Mouse (Mus musculus) MEL (cell line): ENCODE data around the gene Zfp157. TPM values are rescaled to one million over a fixed set of nuclear protein-coding genes. Genes with fewer than 3 reads are reported as not detected.
"Not testable (repeated sequence)": the region's sequence is repeated elsewhere in the genome, so short reads cannot be mapped to it uniquely, and the experiment has no call there.

Experiments used
- DNase-seq: peaks from one replicate; pipeline ENCODE4 v3.0.0; 2011; ENCODE audit warnings: low read depth, low spot score
- H3K27ac ChIP-seq: 2 replicates; pipeline ENCODE4 v1.5.1; 2012; ENCODE audit warnings: low read depth, mild to moderate bottlenecking, control low read depth, low read length, moderate library complexity; ENCODE audit not compliant: control insufficient read depth
- H3K27me3 ChIP-seq, 2 experiments: fragments of 150-350 bp in 1 of 2; sonication (generic) in 1 of 2; 2 replicates each; pipeline ENCODE4 v1.6.1; 2012; ENCODE audit warnings: low read length in 2 of 2, mild to moderate bottlenecking in 2 of 2, improper control_type of control experiment in 1 of 2, moderate library complexity in 1 of 2; ENCODE audit not compliant: insufficient read depth in 2 of 2, control insufficient read depth in 1 of 2
- H3K36me3 ChIP-seq, 2 experiments: 2 replicates each; pipeline ENCODE4 v1.6.1; 2012 to 2014; ENCODE audit warnings: low read length in 2 of 2, improper control_type of control experiment in 1 of 2, inconsistent platforms in 1 of 2, mild to moderate bottlenecking in 1 of 2; ENCODE audit not compliant: insufficient read depth in 2 of 2, control insufficient read depth in 1 of 2
- H3K4me1 ChIP-seq, 2 experiments: fragments of 150-350 bp in 1 of 2; sonication (generic) in 1 of 2; 2 replicates each; pipeline ENCODE4 v1.6.1; 2012; ENCODE audit warnings: low read length in 2 of 2, improper control_type of control experiment in 1 of 2, mild to moderate bottlenecking in 1 of 2; ENCODE audit not compliant: insufficient read depth in 2 of 2, control insufficient read depth in 1 of 2
- H3K4me3 ChIP-seq, 2 experiments: fragments of 150-350 bp in 1 of 2; sonication (generic) in 1 of 2; 2 replicates each; pipeline ENCODE4 v1.5.1; 2012; ENCODE audit warnings: low read depth in 2 of 2, low read length in 2 of 2, mild to moderate bottlenecking in 2 of 2, moderate library complexity in 2 of 2, control low read depth in 1 of 2, improper control_type of control experiment in 1 of 2; ENCODE audit not compliant: control insufficient read depth in 1 of 2, insufficient read depth in 1 of 2
- H3K79me2 ChIP-seq: 2 replicates; pipeline ENCODE4 v1.6.1; 2012; ENCODE audit warnings: mild to moderate bottlenecking, low read length, moderate library complexity; ENCODE audit not compliant: control insufficient read depth, poor library complexity, insufficient read depth
- H3K9ac ChIP-seq: 2 replicates; pipeline ENCODE4 v1.6.1; 2012; ENCODE audit warnings: low read depth, mild to moderate bottlenecking, control low read depth, low read length, moderate library complexity; ENCODE audit not compliant: control insufficient read depth, poor library complexity, severe bottlenecking
- H3K9me3 ChIP-seq: fragments of 150-350 bp; sonication (generic); replicated peaks from 2 replicates; pipeline ENCODE4 v1.6.1; 2012; ENCODE audit warnings: mild to moderate bottlenecking, low read length, improper control_type of control experiment, moderate library complexity; ENCODE audit not compliant: insufficient read depth
- CTCF ChIP-seq, 3 experiments: IDR thresholded peaks in 2 of 3; conservative IDR thresholded peaks in 1 of 3; 2 replicates each; pipeline ENCODE4 v1.5.1; 2011 to 2012; ENCODE audit warnings: low read length in 3 of 3, low read depth in 2 of 3, mild to moderate bottlenecking in 2 of 3, improper control_type of control experiment in 1 of 3, inconsistent platforms in 1 of 3, mixed read lengths in 1 of 3, moderate library complexity in 1 of 3; ENCODE audit not compliant: control insufficient read depth in 1 of 3, insufficient read depth in 1 of 3, poor library complexity in 1 of 3, severe bottlenecking in 1 of 3
- POLR2AphosphoS2 ChIP-seq: IDR thresholded peaks from 2 replicates; pipeline ENCODE4 v1.6.1; 2011; ENCODE audit warnings: low read length, improper control_type of control experiment
- RAD21 ChIP-seq: IDR thresholded peaks from 2 replicates; pipeline ENCODE4 v1.6.1; 2011; ENCODE audit warnings: mild to moderate bottlenecking, low read depth, low read length, improper control_type of control experiment
- SMC3 ChIP-seq: IDR thresholded peaks from 2 replicates; pipeline ENCODE4 v1.6.1; 2011; ENCODE audit warnings: low read depth, low read length, improper control_type of control experiment
- UBTF ChIP-seq: IDR thresholded peaks from 2 replicates; pipeline ENCODE4 v1.6.1; 2012; ENCODE audit warnings: low read depth, mild to moderate bottlenecking, inconsistent platforms, low read length, improper control_type of control experiment, moderate library complexity, borderline replicate concordance; ENCODE audit not compliant: insufficient read depth
- ZC3H11A ChIP-seq: IDR thresholded peaks from 2 replicates; pipeline ENCODE4 v1.6.1; 2012; ENCODE audit warnings: low read depth, mild to moderate bottlenecking, inconsistent platforms, low read length, improper control_type of control experiment
- polyA plus RNA-seq, 2 experiments: library from polyadenylated mRNA; stranded (reverse) in 1 of 2; unstranded in 1 of 2; fragments of >175 nt in 1 of 2; fragments of >200 nt in 1 of 2; gene quantifications; 2 replicates each; pipeline versions ENCODE4 v1.2.1 to v1.2.4; 2012; ENCODE audit warnings: low replicate concordance in 2 of 2, low read depth in 1 of 2; ENCODE audit not compliant: insufficient read length in 2 of 2, insufficient read depth in 1 of 2, missing spikeins in 1 of 2
- total RNA-seq: library from RNA; depleted of rRNA; stranded (reverse); fragments of 300-350 nt; gene quantifications from 2 replicates; pipeline ENCODE4 v1.2.3, GENCODE M21; 2012; rRNA removed

Zfp157 gene
- total and polyA plus RNA-seq, 3 experiments = 3.8 to 6.7 TPM; not detected in 1

- Histone ChIP-seq H3K4me3 (no peak overlapping the region), H3K4me1 (no peaks in the 10 kb centered on the region), H3K9ac (no peak overlapping the region), H3K9me3 (no peaks in the 10 kb centered on the region), H3K36me3 (no peaks in the 10 kb centered on the region), H3K27me3 (no peaks in the 10 kb centered on the region), H3K79me2 (no peaks in the 10 kb centered on the region), H3K27ac (no peak overlapping the region)
- peak; percentile 69 for DNase-seq
- TF ChIP-seq SMC3 = peak; percentile 81
- TF ChIP-seq UBTF = no peak
- TF ChIP-seq ZC3H11A = peak; percentile 69
- no peak for TF ChIP-seq POLR2AphosphoS2
- TF ChIP-seq CTCF (IDR thresholded peaks at IDR 0.05 in 2 of 3, conservative IDR thresholded peaks at IDR 0.05 in 1 of 3; ENCODE audit: control insufficient read depth in 1 of 3, insufficient read depth in 1 of 3, low read depth in 2 of 3, low read length in 3 of 3, poor library complexity in 1 of 3, severe bottlenecking in 1 of 3) = peak; percentile 82 to 86 (median 84)
- TF ChIP-seq RAD21 = peak; percentile 77
These were observed 32.3 kb downstream of the Zfp157 start for GRCm38 (mm10) chr5:138473601-138474000.

- not testable (repeated sequence) for DNase-seq, H3K9ac ChIP-seq, H3K4me3 ChIP-seq, H3K4me1 ChIP-seq, H3K36me3 ChIP-seq, H3K27ac ChIP-seq, H3K9me3 ChIP-seq, H3K27me3 ChIP-seq, H3K79me2 ChIP-seq
These were observed 63.3 kb downstream of the Zfp157 start for GRCm38 (mm10) chr5:138504548-138504947.

Other genes starting within 250 kb of the Zfp157 start
- 5.0 and 5.2 TPM in 2 replicates for gene Mblac1, start 247.2 kb upstream of the Zfp157 start, total RNA-seq
- gene Mblac1, start 247.2 kb upstream of the Zfp157 start, polyA plus RNA-seq = 1 to 10 TPM in 1 of 2 experiments, not detected in 1; 5.7 TPM
- not detected in 2 replicates for gene Nxpe5, start 215.6 kb upstream of the Zfp157 start, total RNA-seq
- gene Nxpe5, start 215.6 kb upstream of the Zfp157 start, polyA plus RNA-seq = not detected
- gene Lamtor4, start 186.0 kb upstream of the Zfp157 start, total RNA-seq = 45.7 and 51.5 TPM in 2 replicates
- gene Lamtor4, start 186.0 kb upstream of the Zfp157 start, polyA plus RNA-seq = 10 to 100 TPM in 1 of 2 experiments, not detected in 1; 59.0 TPM
- gene BC037034, start 177.4 kb upstream of the Zfp157 start, total RNA-seq = 27.8 and 35.6 TPM in 2 replicates
- gene BC037034, start 177.4 kb upstream of the Zfp157 start, polyA plus RNA-seq = 10 to 100 TPM in 1 of 2 experiments, not detected in 1; 59.1 TPM
- 0.15 and 0.16 TPM in 2 replicates for gene Gal3st4, start 168.6 kb upstream of the Zfp157 start, total RNA-seq
- gene Gal3st4, start 168.6 kb upstream of the Zfp157 start, polyA plus RNA-seq = under 1 TPM in 1 of 2 experiments, not detected in 1; 0.17 TPM
- gene Gm43720, start 161.5 kb upstream of the Zfp157 start, total RNA-seq = not detected in 2 replicates
- gene Gm43720, start 161.5 kb upstream of the Zfp157 start, polyA plus RNA-seq = not detected
- gene Gpc2, start 161.5 kb upstream of the Zfp157 start, total RNA-seq = 0.04 TPM in 1 of 2 replicates, not detected in the other
- gene Gpc2, start 161.5 kb upstream of the Zfp157 start, polyA plus RNA-seq = not detected
- not detected in 2 replicates for gene Stag3, start 161.2 kb upstream of the Zfp157 start, total RNA-seq
- under 1 TPM in 1 of 2 experiments, not detected in 1; 0.07 TPM for gene Stag3, start 161.2 kb upstream of the Zfp157 start, polyA plus RNA-seq
- gene Pvrig, start 99.5 kb upstream of the Zfp157 start, total RNA-seq = not detected in 2 replicates
- not detected for gene Pvrig, start 99.5 kb upstream of the Zfp157 start, polyA plus RNA-seq
- not detected in 2 replicates for gene 1700123K08Rik, start 123.2 kb downstream of the Zfp157 start, total RNA-seq
- not detected for gene 1700123K08Rik, start 123.2 kb downstream of the Zfp157 start, polyA plus RNA-seq
- gene Zfp68, start 178.3 kb downstream of the Zfp157 start, total RNA-seq = 13.3 and 15.8 TPM in 2 replicates
- gene Zfp68, start 178.3 kb downstream of the Zfp157 start, polyA plus RNA-seq = 10 to 100 TPM in 1 of 2 experiments, not detected in 1; 18.1 TPM
- 2.6 and 3.0 TPM in 2 replicates for gene A430033K04Rik, start 181.4 kb downstream of the Zfp157 start, total RNA-seq
- gene A430033K04Rik, start 181.4 kb downstream of the Zfp157 start, polyA plus RNA-seq = 1 to 10 TPM in 1 of 2 experiments, not detected in 1; 2.1 TPM